Mouse (Mus musculus) spleen, adult 2 months (tissue): ENCODE measurements around the gene Zfhx3.

Experiments
- CTCF ChIP-seq: fragments of 200-500 bp; IDR thresholded peaks from 2 replicates; pipeline ENCODE4 v1.5.1; 2011; ENCODE audit warnings: mild to moderate bottlenecking, inconsistent platforms; ENCODE audit not compliant: insufficient read depth, insufficient read length, insufficient replicate concordance; ENCODE audit errors: extremely low read depth
- POLR2A ChIP-seq: fragments of 200-500 bp; IDR thresholded peaks from 2 replicates; pipeline ENCODE4 v1.6.1; 2011; ENCODE audit warnings: low read depth, low read length, inconsistent platforms

- TF ChIP-seq POLR2A (no peak), CTCF (no peak)
Observed at GRCm38 (mm10) chr8:108930635-108931034, 988.2 kb downstream of the Zfhx3 start.
